In the genomic region with DNA sequence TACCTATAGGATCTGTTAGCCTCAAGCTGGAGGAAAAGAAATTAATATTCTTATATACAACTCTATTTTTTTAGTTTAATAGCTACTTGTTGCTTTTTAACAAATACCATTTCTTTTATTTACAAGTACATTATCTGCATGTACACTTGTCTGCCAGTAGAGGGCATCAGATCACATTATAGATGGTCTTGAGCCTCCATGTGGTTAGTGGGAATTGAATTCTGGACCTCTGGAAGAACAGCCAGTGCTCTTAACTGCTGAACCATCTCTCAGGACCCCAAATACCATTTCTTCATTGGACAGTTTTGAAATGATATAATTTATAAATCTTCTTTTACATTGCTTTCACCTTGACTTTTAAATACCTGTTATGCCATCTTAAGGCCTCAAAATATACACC, we compare ENCODE assay signal across 12 mouse cellular contexts. TPM values are rescaled to one million over a fixed set of nuclear protein-coding genes. Genes with fewer than 3 reads are reported as not detected.
DNase-seq lines count a peak whose midpoint lies in the region; ATAC-seq and TF ChIP-seq lines count a peak whose summit lies in the region.
"Had no signal": no experiment of that assay in that cellular context is flagged by ENCODE, and none has a peak within 500 bp of the region (broad histone marks: within the 10 kb centered on the region; RNA-seq: fewer than 3 reads in every experiment).

No protein-coding gene starts in this region.

- TF ChIP-seq POLR2A in brain, embryonic 14.5 days (IDR thresholded peaks at IDR 0.05; ENCODE audit: borderline replicate concordance, extremely low read depth, insufficient read depth, insufficient read length, poor library complexity, severe bottlenecking): no peak

- no peaks in the 10 kb centered on the region for H3K9me3 ChIP-seq in forebrain, embryonic 14.5 days (replicated peaks; ENCODE audit: control insufficient read depth, low read length)
- H3K9me3 ChIP-seq in forebrain, embryonic 11.5 days (ENCODE audit: control insufficient read depth, low read length): no peaks in the 10 kb centered on the region
- H3K9me3 ChIP-seq: limb, embryonic 15.5 days; stomach, embryonic 15.5 days had no signal

- ATAC-seq in forebrain, embryonic 14.5 days: peak; percentile 55; the same call in 1 of the 2 replicates
- ATAC-seq in forebrain, embryonic 11.5 days (replicated peaks; ENCODE audit: low FRiP score): no peak

- H3K4me3 ChIP-seq in forebrain, embryonic 14.5 days (ENCODE audit: low read depth, low read length): no peak overlapping the region
- H3K4me3 ChIP-seq in forebrain, embryonic 11.5 days (ENCODE audit: low read depth, low read length): no peak overlapping the region
- H3K4me3 ChIP-seq: limb, embryonic 15.5 days; stomach, embryonic 15.5 days had no signal

- no peaks in the 10 kb centered on the region for H3K36me3 ChIP-seq in forebrain, embryonic 14.5 days (ENCODE audit: control insufficient read depth, insufficient read depth, low read length)
- no peaks in the 10 kb centered on the region for H3K36me3 ChIP-seq in forebrain, embryonic 11.5 days (ENCODE audit: control insufficient read depth, insufficient read depth, low read length)
- H3K36me3 ChIP-seq: limb, embryonic 15.5 days; stomach, embryonic 15.5 days had no signal

- H3K4me2 ChIP-seq in forebrain, embryonic 14.5 days (ENCODE audit: low read length): no peak overlapping the region
- no peak overlapping the region for H3K4me2 ChIP-seq in forebrain, embryonic 11.5 days (ENCODE audit: low read depth, low read length, severe bottlenecking)
- H3K4me2 ChIP-seq: limb, embryonic 15.5 days; stomach, embryonic 15.5 days had no signal

- TF ChIP-seq CTCF in brain, embryonic 14.5 days (IDR thresholded peaks at IDR 0.05; ENCODE audit: borderline replicate concordance, extremely low read depth, insufficient read depth, insufficient read length): peak; percentile 42; the same call in 1 of the 2 replicates

- H3K27me3 ChIP-seq in forebrain, embryonic 14.5 days (replicated peaks; ENCODE audit: control insufficient read depth, insufficient read depth, low read length): no peaks in the 10 kb centered on the region
- no peaks in the 10 kb centered on the region for H3K27me3 ChIP-seq in forebrain, embryonic 11.5 days (ENCODE audit: control insufficient read depth, insufficient read depth, low read length)
- H3K27me3 ChIP-seq: limb, embryonic 15.5 days; stomach, embryonic 15.5 days had no signal

- no peak overlapping the region for H3K27ac ChIP-seq in forebrain, embryonic 14.5 days (ENCODE audit: low read depth, low read length)
- H3K27ac ChIP-seq in forebrain, embryonic 11.5 days (ENCODE audit: low read depth, low read length): no peak overlapping the region
- H3K27ac ChIP-seq: limb, embryonic 15.5 days; stomach, embryonic 15.5 days had no signal

- no peaks in the 10 kb centered on the region for H3K4me1 ChIP-seq in forebrain, embryonic 14.5 days (ENCODE audit: control insufficient read depth, insufficient read depth, low read length)
- H3K4me1 ChIP-seq in forebrain, embryonic 11.5 days (replicated peaks; ENCODE audit: control insufficient read depth, insufficient read depth, low read length): no peaks in the 10 kb centered on the region
- H3K4me1 ChIP-seq: limb, embryonic 15.5 days; stomach, embryonic 15.5 days had no signal

- peak; percentile 67 for DNase-seq in forebrain, embryonic 14.5 days (ENCODE audit: low spot score)
- no peak for DNase-seq in forebrain, embryonic 11.5 days (ENCODE audit: low spot score)
- peak; percentile 22 for DNase-seq in lung, postnatal 36 days
- DNase-seq in lung, postnatal 4 days: no peak
- peak; percentile 72 for DNase-seq in brain, embryonic 14.5 days (ENCODE audit: low read depth)
- DNase-seq in naive thymus-derived CD4-positive, alpha-beta T cell, adult 2 months (ENCODE audit: low read depth): peak; percentile 24
- DNase-seq in left cerebral cortex, adult 18-20 months (ENCODE audit: low spot score in 2 of 2): no peak
- DNase-seq in lung, adult 18-20 months: no peak
- DNase-seq: gastrocnemius, postnatal 14 days; kidney, adult 8-10 months had no signal

- H3K9ac ChIP-seq in forebrain, embryonic 14.5 days (ENCODE audit: low read length): no peak overlapping the region
- H3K9ac ChIP-seq in forebrain, embryonic 11.5 days (ENCODE audit: low read length): no peak overlapping the region
- H3K9ac ChIP-seq: limb, embryonic 15.5 days; stomach, embryonic 15.5 days had no signal

RNA-seq across cellular contexts. Expression of gene Mterf1b, which starts 9.2 kb away (rescaled TPM):
- polyA plus RNA-seq in forebrain, embryonic 14.5 days (2014; fragmentation: Nextera tagmentation; extraction: Ambion mirVana): 3.6 and 4.5 TPM in 2 replicates
- polyA plus RNA-seq in forebrain, embryonic 11.5 days (2014; fragmentation: Nextera tagmentation; extraction: Ambion mirVana): 3.8 and 4.8 TPM in 2 replicates
- 3.0 TPM in 2 replicates for polyA plus RNA-seq in brain, embryonic 14.5 days (2012; rRNA removed)
- total RNA-seq in left cerebral cortex, adult 18-20 months (2021): 1 to 10 TPM; 5.1 to 6.3 TPM

Comparison
In these comparisons a context has a peak if more than half of its experiments do, and no peak if none do; other contexts are left out.
1. DNase-seq: peak in forebrain, embryonic 14.5 days (single experiment), lung, postnatal 36 days (single experiment), brain, embryonic 14.5 days (single experiment) and naive thymus-derived CD4-positive, alpha-beta T cell, adult 2 months (single experiment); none in forebrain, embryonic 11.5 days (single experiment), lung, postnatal 4 days (0 of 2), left cerebral cortex, adult 18-20 months (0 of 2) and lung, adult 18-20 months (0 of 2).